8 mouse cellular contexts compared by ENCODE assay signal in genomic region chr9:88599206-88600162, GRCm38 (mm10). TPM values are rescaled to one million over a fixed set of nuclear protein-coding genes. Genes with fewer than 3 reads are reported as not detected.
DNase-seq lines count a peak whose midpoint lies in the region; ATAC-seq lines count a peak whose summit lies in the region.
"Not testable (repeated sequence)": the region's sequence is repeated elsewhere in the genome, so short reads cannot be mapped to it uniquely, and the experiment has no call there.

No protein-coding gene starts in this region.

- WGBS in hindbrain, embryonic 14.5 days = 1% methylated on average over 44 of the region's 50 CpGs

- H3K27ac ChIP-seq in hindbrain, embryonic 14.5 days = not testable (repeated sequence)

- H3K36me3 ChIP-seq in hindbrain, embryonic 14.5 days (replicated peaks; ENCODE audit: control insufficient read depth, insufficient read depth) = not testable (repeated sequence)

- not testable (repeated sequence) for H3K27me3 ChIP-seq in hindbrain, embryonic 14.5 days (ENCODE audit: control insufficient read depth, insufficient read depth, low read length)

- not testable (repeated sequence) for H3K4me1 ChIP-seq in hindbrain, embryonic 14.5 days (replicated peaks; ENCODE audit: control insufficient read depth, insufficient read depth, low read length)

- H3K4me3 ChIP-seq in hindbrain, embryonic 14.5 days (replicated peaks; ENCODE audit: low read length) = peak overlapping the region; percentile 32

- peak; percentile 100 for ATAC-seq in hindbrain, embryonic 14.5 days (ENCODE audit: low FRiP score)

- peak overlapping the region; percentile 46; the same call in 1 of the 2 replicates for H3K9ac ChIP-seq in hindbrain, embryonic 14.5 days

- H3K9me3 ChIP-seq in hindbrain, embryonic 14.5 days (ENCODE audit: control insufficient read depth, low read length) = not testable (repeated sequence)

- DNase-seq in NIH3T3 (ENCODE audit: low read depth) = peak; percentile 35
- DNase-seq in cerebellum, postnatal 10 days = peak; percentile 100
- DNase-seq in frontal cortex, postnatal 25 days (ENCODE audit: low spot score in 2 of 2) = peak; percentile 96 to 97
- peak; percentile 93 for DNase-seq in hindbrain, embryonic 14.5 days (ENCODE audit: low spot score)
- DNase-seq in layer of hippocampus, postnatal 36 days = peak; percentile 98
- DNase-seq in lung, postnatal 36 days = peak; percentile 100
- DNase-seq in retina, postnatal 1 day = peak; percentile 97
- DNase-seq in urinary bladder, adult 18-20 months (ENCODE audit: low spot score in 2 of 2) = peak; percentile 99

- peak overlapping the region; percentile 57 for H3K4me2 ChIP-seq in hindbrain, embryonic 14.5 days (replicated peaks)

RNA-seq across cellular contexts. Expression of gene Trim43a, which starts 18.8 kb away (rescaled TPM):
- polyA plus RNA-seq in hindbrain, embryonic 14.5 days (2014; fragmentation: Nextera tagmentation; extraction: Ambion mirVana) = 0.10 TPM in 1 of 2 replicates, not detected in the other
- total RNA-seq in layer of hippocampus, postnatal 36 days (2021) = 1 to 10 TPM; 1.4 to 1.5 TPM

RNA-seq across cellular contexts. Expression of gene Zfp949, which starts 51.7 kb away (rescaled TPM):
- 16.9 and 18.4 TPM in 2 replicates for polyA plus RNA-seq in hindbrain, embryonic 14.5 days (2014; fragmentation: Nextera tagmentation; extraction: Ambion mirVana)
- total RNA-seq in layer of hippocampus, postnatal 36 days (2021) = 10 to 100 TPM; 22.4 to 24.7 TPM

Comparison
In these comparisons a context has a peak if more than half of its experiments do, and no peak if none do; other contexts are left out.
1. DNase-seq: peak in every context shown above with its lines; median percentile 100 in cerebellum, postnatal 10 days; 100 in lung, postnatal 36 days; 99 in urinary bladder, adult 18-20 months; 98 in layer of hippocampus, postnatal 36 days; 97 in retina, postnatal 1 day; 96 in frontal cortex, postnatal 25 days; 93 in hindbrain, embryonic 14.5 days; 35 in NIH3T3.